Mouse (Mus musculus): ENCODE data around the gene Mtss1l. TPM values are rescaled to one million over a fixed set of nuclear protein-coding genes. Genes with fewer than 3 reads are reported as not detected.

Mtss1l gene
- polyA plus RNA-seq, 1 experiment from 2014 or later = 14.2 TPM

DNA sequence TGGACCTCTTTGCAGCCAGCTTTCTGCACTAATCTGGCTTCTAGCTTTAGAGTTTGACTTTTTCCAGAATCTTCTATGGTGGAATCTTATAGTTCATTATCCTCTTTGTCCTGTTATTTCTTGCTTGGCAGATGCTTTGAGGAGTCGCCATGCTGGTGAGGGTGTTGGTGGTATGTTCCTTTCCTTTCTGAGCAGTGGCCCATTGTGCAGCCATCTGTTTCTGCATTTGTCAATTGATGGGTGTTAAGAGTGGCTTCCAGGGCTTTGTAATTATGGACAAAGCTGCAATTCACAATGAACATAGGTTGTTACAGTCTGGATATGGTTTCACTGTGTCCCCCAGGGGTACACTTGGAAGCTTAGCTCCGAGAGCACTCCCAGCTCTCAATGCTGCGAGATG is 43.4 kb downstream of the Mtss1l start:
- WGBS = 75% methylated on average over 3 of the region's 3 CpGs
- ATAC-seq (ENCODE audit: insufficient number of reproducible peaks, insufficient read depth, low FRiP score, low read depth) = no peak
- H3K9me3 ChIP-seq (ENCODE audit: control insufficient read depth, low read depth, low read length) = no peaks in the 10 kb centered on the region
- no peak overlapping the region for H3K4me3 ChIP-seq (ENCODE audit: low read depth, low read length)
- H3K36me3 ChIP-seq (ENCODE audit: control insufficient read depth, insufficient read depth, low read length) = no peaks in the 10 kb centered on the region
- H3K27ac ChIP-seq (ENCODE audit: low read length) = no peak overlapping the region
- no peak overlapping the region for H3K9ac ChIP-seq (replicated peaks; ENCODE audit: low read depth, low read length)
- no peaks in the 10 kb centered on the region for H3K27me3 ChIP-seq (ENCODE audit: control insufficient read depth, insufficient read depth, low read length)
- H3K4me2 ChIP-seq (replicated peaks; ENCODE audit: low read depth, low read length) = no peak overlapping the region
- H3K4me1 ChIP-seq (ENCODE audit: control insufficient read depth, insufficient read depth, low read length) = peaks cover 8% of the 10 kb centered on the region; the same call in 1 of the 2 replicates

DNA sequence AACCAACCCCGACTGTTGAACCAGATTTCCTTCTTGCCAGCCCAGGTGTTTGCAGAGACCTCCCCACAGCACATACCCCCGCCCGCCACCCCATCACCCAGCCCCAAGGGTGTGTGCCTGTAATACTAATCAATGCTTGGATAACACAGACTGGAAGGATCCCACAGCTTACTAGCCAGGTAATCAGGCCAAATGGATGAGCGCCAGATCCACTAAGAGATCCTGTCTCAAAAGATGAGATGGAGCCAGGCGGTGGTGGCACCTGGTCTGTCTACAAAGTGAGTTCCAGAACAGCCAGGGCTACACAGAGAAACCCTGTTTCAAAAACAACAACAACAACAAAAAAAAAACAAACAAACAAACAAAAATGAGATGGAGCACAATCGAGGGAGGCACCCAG is 46.0 kb downstream of the Mtss1l start:
- Histone ChIP-seq H3K4me1 (ENCODE audit: control insufficient read depth, insufficient read depth, low read length) (no peaks in the 10 kb centered on the region), H3K9ac (replicated peaks; ENCODE audit: low read depth, low read length) (no peak overlapping the region), H3K9me3 (ENCODE audit: control insufficient read depth, low read depth, low read length) (no peaks in the 10 kb centered on the region), H3K4me2 (replicated peaks; ENCODE audit: low read depth, low read length) (no peak overlapping the region), H3K36me3 (ENCODE audit: control insufficient read depth, insufficient read depth, low read length) (no peaks in the 10 kb centered on the region), H3K27me3 (ENCODE audit: control insufficient read depth, insufficient read depth, low read length) (no peaks in the 10 kb centered on the region), H3K27ac (ENCODE audit: low read length) (no peak overlapping the region), H3K4me3 (ENCODE audit: low read depth, low read length) (no peak overlapping the region)
- WGBS = 71% methylated on average over 6 of the region's 6 CpGs
- no peak for ATAC-seq (ENCODE audit: insufficient number of reproducible peaks, insufficient read depth, low FRiP score, low read depth)

DNA sequence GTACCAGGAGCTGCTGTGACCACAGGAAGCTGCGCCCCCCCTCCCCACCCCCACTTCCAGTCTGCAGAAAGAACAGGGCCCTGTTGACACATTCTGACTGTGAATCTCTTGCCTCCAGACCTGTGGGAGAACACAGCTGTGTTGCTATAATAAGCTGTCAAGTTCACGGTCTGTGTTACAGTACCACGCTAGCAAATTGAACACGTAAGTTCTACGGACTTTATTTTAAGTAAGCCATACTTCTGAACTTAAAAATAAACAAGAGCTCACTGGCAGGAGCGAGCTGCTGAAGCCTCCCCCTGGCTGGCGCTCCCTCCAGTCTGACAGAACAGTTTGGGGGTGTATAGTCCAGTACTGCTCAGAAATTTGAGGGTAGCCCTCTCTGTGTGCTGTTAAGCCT is 51.2 kb downstream of the Mtss1l start:
- H3K4me1 ChIP-seq (ENCODE audit: control insufficient read depth, insufficient read depth, low read length) = no peaks in the 10 kb centered on the region
- 47% methylated on average over 7 of the region's 7 CpGs for WGBS
- H3K27me3 ChIP-seq (ENCODE audit: control insufficient read depth, insufficient read depth, low read length) = no peaks in the 10 kb centered on the region
- no peaks in the 10 kb centered on the region for H3K36me3 ChIP-seq (ENCODE audit: control insufficient read depth, insufficient read depth, low read length)
- no peak overlapping the region for H3K4me2 ChIP-seq (replicated peaks; ENCODE audit: low read depth, low read length)
- no peak overlapping the region for H3K4me3 ChIP-seq (ENCODE audit: low read depth, low read length)
- H3K9ac ChIP-seq (replicated peaks; ENCODE audit: low read depth, low read length) = no peak overlapping the region
- H3K9me3 ChIP-seq (ENCODE audit: control insufficient read depth, low read depth, low read length) = no peaks in the 10 kb centered on the region
- no peak for ATAC-seq (ENCODE audit: insufficient number of reproducible peaks, insufficient read depth, low FRiP score, low read depth)
- H3K27ac ChIP-seq (ENCODE audit: low read length) = no peak overlapping the region

DNA sequence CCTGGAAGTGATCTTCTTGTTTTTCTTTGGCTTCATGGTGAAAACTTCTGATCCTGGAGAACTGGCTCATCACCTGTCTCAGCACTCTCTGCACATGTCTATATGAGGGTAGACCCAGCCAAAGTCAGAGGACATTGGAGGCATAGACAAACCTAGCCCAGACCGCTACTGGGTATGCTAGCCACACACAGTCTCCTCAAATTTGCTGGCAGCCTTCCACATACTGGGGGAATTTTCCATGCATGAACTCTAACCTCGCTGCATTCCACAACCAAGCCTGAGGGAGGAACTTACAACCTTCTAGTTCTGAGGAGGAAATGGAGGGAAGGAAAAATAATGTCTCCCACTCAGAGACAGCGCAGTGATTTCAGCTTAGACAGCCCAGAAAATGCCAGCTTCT is 52.8 kb downstream of the Mtss1l start:
- H3K27me3 ChIP-seq (ENCODE audit: control insufficient read depth, insufficient read depth, low read length) = no peaks in the 10 kb centered on the region
- no peak overlapping the region for H3K9ac ChIP-seq (replicated peaks; ENCODE audit: low read depth, low read length)
- H3K36me3 ChIP-seq (ENCODE audit: control insufficient read depth, insufficient read depth, low read length) = no peaks in the 10 kb centered on the region
- no peaks in the 10 kb centered on the region for H3K4me1 ChIP-seq (ENCODE audit: control insufficient read depth, insufficient read depth, low read length)
- H3K27ac ChIP-seq (ENCODE audit: low read length) = no peak overlapping the region
- no peak overlapping the region for H3K4me2 ChIP-seq (replicated peaks; ENCODE audit: low read depth, low read length)
- no peaks in the 10 kb centered on the region for H3K9me3 ChIP-seq (ENCODE audit: control insufficient read depth, low read depth, low read length)
- no peak for ATAC-seq (ENCODE audit: insufficient number of reproducible peaks, insufficient read depth, low FRiP score, low read depth)
- no peak overlapping the region for H3K4me3 ChIP-seq (ENCODE audit: low read depth, low read length)
- WGBS = 59% methylated on average over 3 of the region's 3 CpGs

DNA sequence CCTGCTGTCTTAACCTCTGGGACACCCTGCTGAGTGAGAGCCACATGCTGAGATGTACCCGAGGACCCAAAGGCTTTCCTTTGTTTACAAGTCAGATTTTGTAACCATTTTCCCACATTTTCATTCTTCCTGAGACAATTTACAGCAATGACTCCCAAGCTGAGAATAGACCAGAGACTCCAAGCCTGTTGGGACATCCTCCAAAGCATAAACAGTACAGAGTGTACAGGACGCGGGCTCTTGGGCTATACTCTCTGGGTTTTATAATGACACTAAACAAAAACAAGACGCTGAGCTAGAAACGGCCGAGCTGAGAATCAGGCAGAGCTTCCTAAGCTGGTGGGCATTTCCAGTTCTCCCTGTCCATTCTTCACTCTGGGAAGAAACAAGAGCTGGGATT is 53.4 kb downstream of the Mtss1l start:
- no peak overlapping the region for H3K4me2 ChIP-seq (replicated peaks; ENCODE audit: low read depth, low read length)
- H3K36me3 ChIP-seq (ENCODE audit: control insufficient read depth, insufficient read depth, low read length) = no peaks in the 10 kb centered on the region
- no peak for ATAC-seq (ENCODE audit: insufficient number of reproducible peaks, insufficient read depth, low FRiP score, low read depth)
- WGBS = 84% methylated on average over 6 of the region's 6 CpGs
- H3K4me3 ChIP-seq (ENCODE audit: low read depth, low read length) = no peak overlapping the region
- no peaks in the 10 kb centered on the region for H3K4me1 ChIP-seq (ENCODE audit: control insufficient read depth, insufficient read depth, low read length)
- H3K27ac ChIP-seq (ENCODE audit: low read length) = no peak overlapping the region
- no peaks in the 10 kb centered on the region for H3K27me3 ChIP-seq (ENCODE audit: control insufficient read depth, insufficient read depth, low read length)
- H3K9ac ChIP-seq (replicated peaks; ENCODE audit: low read depth, low read length) = no peak overlapping the region
- H3K9me3 ChIP-seq (ENCODE audit: control insufficient read depth, low read depth, low read length) = no peaks in the 10 kb centered on the region

DNA sequence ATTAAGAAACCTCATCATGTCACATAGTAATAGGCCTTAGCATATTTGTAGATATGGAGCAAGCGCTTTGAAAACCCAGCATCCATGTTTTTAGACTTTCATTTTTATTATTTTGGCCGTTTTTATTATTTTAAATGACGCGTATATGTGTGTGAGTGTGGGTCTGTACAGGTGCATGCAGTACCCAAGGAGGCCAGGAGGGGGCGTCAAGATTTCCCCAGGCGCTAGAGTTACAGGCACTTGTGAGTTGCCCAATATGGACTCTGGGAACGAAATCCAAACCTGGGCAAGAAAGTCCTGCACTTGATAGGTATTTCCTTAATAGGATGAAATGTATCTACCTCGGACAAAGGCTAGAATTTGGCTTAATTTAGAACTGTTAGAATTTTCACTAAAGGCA is 54.0 kb downstream of the Mtss1l start:
- Histone ChIP-seq H3K4me1 (ENCODE audit: control insufficient read depth, insufficient read depth, low read length) (no peaks in the 10 kb centered on the region), H3K9ac (replicated peaks; ENCODE audit: low read depth, low read length) (no peak overlapping the region), H3K4me3 (ENCODE audit: low read depth, low read length) (no peak overlapping the region), H3K27me3 (ENCODE audit: control insufficient read depth, insufficient read depth, low read length) (no peaks in the 10 kb centered on the region), H3K9me3 (ENCODE audit: control insufficient read depth, low read depth, low read length) (no peaks in the 10 kb centered on the region), H3K36me3 (ENCODE audit: control insufficient read depth, insufficient read depth, low read length) (no peaks in the 10 kb centered on the region), H3K4me2 (replicated peaks; ENCODE audit: low read depth, low read length) (no peak overlapping the region), H3K27ac (ENCODE audit: low read length) (no peak overlapping the region)
- ATAC-seq (ENCODE audit: insufficient number of reproducible peaks, insufficient read depth, low FRiP score, low read depth) = no peak
- 73% methylated on average over 8 of the region's 8 CpGs for WGBS

DNA sequence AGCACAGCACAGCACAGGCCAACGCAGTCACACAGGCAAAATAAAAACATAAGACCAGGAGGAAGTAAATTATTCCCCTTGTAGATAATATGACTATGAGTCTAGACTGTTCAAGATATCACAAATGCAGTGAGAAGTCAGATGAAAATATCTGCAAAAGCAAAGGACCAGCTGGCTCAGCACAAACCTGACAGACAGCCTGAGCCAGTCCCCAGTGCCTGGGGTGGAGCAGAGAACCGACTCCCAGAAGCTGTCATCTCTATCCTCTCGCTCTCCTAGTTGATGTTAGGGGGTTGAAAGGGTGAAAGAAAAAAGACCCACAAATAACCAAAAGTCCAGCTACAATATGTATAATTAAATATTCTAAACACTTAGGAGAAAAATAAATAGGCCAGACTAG is 54.4 kb downstream of the Mtss1l start:
- H3K36me3 ChIP-seq (ENCODE audit: control insufficient read depth, insufficient read depth, low read length) = no peaks in the 10 kb centered on the region
- no peaks in the 10 kb centered on the region for H3K27me3 ChIP-seq (ENCODE audit: control insufficient read depth, insufficient read depth, low read length)
- H3K9me3 ChIP-seq (ENCODE audit: control insufficient read depth, low read depth, low read length) = no peaks in the 10 kb centered on the region
- no peak overlapping the region for H3K4me2 ChIP-seq (replicated peaks; ENCODE audit: low read depth, low read length)
- no peak for ATAC-seq (ENCODE audit: insufficient number of reproducible peaks, insufficient read depth, low FRiP score, low read depth)
- H3K27ac ChIP-seq (ENCODE audit: low read length) = no peak overlapping the region
- H3K9ac ChIP-seq (replicated peaks; ENCODE audit: low read depth, low read length) = no peak overlapping the region
- H3K4me3 ChIP-seq (ENCODE audit: low read depth, low read length) = no peak overlapping the region
- H3K4me1 ChIP-seq (ENCODE audit: control insufficient read depth, insufficient read depth, low read length) = no peaks in the 10 kb centered on the region
- 76% methylated on average over 3 of the region's 3 CpGs for WGBS

DNA sequence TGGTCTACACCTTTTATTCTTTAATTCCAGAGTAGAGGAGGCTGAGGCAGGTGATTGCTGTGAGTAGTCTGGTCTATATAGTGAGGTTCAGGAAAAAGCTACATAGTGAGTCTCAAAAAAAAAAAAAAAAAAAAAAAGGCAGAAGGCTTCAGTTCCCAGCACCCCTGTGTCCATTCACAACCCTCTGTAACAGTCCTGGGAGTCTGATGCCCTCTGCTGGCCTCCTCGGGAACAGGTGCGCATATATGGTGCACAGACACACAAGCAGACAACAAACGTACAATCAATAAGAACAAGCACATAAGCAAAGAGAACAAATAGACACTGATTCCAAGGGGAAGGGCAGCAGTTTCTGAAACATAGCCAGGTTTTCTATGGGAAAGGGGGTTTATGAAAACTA is 55.1 kb downstream of the Mtss1l start:
- Histone ChIP-seq H3K27me3 (ENCODE audit: control insufficient read depth, insufficient read depth, low read length) (no peaks in the 10 kb centered on the region), H3K36me3 (ENCODE audit: control insufficient read depth, insufficient read depth, low read length) (no peaks in the 10 kb centered on the region), H3K27ac (ENCODE audit: low read length) (no peak overlapping the region), H3K9me3 (ENCODE audit: control insufficient read depth, low read depth, low read length) (no peaks in the 10 kb centered on the region), H3K4me3 (ENCODE audit: low read depth, low read length) (no peak overlapping the region), H3K4me2 (replicated peaks; ENCODE audit: low read depth, low read length) (no peak overlapping the region), H3K9ac (replicated peaks; ENCODE audit: low read depth, low read length) (no peak overlapping the region), H3K4me1 (ENCODE audit: control insufficient read depth, insufficient read depth, low read length) (no peaks in the 10 kb centered on the region)
- WGBS = 86% methylated on average over 3 of the region's 3 CpGs
- ATAC-seq (ENCODE audit: insufficient number of reproducible peaks, insufficient read depth, low FRiP score, low read depth) = no peak

DNA sequence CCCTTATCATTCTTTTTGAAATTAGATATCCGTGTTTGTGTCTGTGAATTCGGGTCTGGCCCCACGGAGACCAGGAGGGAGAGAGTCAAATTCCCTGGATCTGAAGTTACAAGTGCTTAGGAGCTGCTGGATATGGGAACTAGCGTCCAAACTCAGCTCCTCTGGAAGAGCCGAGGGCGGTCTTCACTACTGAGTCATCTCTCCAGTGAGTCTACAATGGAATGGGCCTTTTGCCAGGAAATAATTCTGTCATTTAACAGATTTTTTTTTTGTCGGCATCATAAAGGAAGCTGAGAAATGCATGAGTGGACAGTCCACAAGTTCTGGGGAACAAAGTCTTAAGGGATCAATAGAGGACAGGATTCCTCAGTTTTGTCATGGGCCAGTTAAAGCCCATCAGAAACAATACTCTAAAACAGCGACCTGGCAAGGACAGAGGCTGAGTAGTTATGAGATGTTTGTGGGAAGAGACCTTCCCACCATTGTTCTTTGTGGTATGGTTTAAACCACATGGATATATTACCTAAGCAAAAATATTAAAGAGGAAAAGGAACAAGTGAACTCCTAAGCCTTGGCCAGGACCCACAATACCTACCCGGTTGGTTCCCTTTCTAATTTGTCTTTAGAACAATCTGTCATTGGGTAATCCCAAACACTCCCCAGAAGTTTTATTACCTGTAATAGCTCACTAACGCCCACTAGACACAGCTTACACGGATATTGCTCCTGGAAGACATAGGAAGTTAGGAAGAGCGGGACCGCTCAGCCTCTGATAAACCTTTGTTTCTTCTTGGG is 58.8 kb downstream of the Mtss1l start:
- H3K27ac ChIP-seq (ENCODE audit: low read length) = no peak overlapping the region
- ATAC-seq (ENCODE audit: insufficient number of reproducible peaks, insufficient read depth, low FRiP score, low read depth) = no peak
- H3K4me3 ChIP-seq (ENCODE audit: low read depth, low read length) = no peak overlapping the region
- H3K36me3 ChIP-seq (ENCODE audit: control insufficient read depth, insufficient read depth, low read length) = no peaks in the 10 kb centered on the region
- no peaks in the 10 kb centered on the region for H3K9me3 ChIP-seq (ENCODE audit: control insufficient read depth, low read depth, low read length)
- H3K4me1 ChIP-seq (ENCODE audit: control insufficient read depth, insufficient read depth, low read length) = no peaks in the 10 kb centered on the region
- H3K27me3 ChIP-seq (ENCODE audit: control insufficient read depth, insufficient read depth, low read length) = no peaks in the 10 kb centered on the region
- WGBS = 75% methylated on average over 13 of the region's 13 CpGs
- no peak overlapping the region for H3K4me2 ChIP-seq (replicated peaks; ENCODE audit: low read depth, low read length)
- H3K9ac ChIP-seq (replicated peaks; ENCODE audit: low read depth, low read length) = no peak overlapping the region

Measured in stomach, embryonic 14.5 days (tissue).